Mouse (Mus musculus) cerebellum, postnatal 10 days (tissue): ENCODE measurements at regions not wholly inside any gene's neighbourhood (a gene's known extent, or its start where the extent isn't known, plus 50 kb on each side); places are given as distances from the start of the nearest gene placed in this dataset.

Experiments used
- DNase-seq, 2 experiments: peaks; one replicate each; pipeline ENCODE4 v3.0.0; 2021; ENCODE audit warnings: mixed read lengths in 2 of 2

DNA sequence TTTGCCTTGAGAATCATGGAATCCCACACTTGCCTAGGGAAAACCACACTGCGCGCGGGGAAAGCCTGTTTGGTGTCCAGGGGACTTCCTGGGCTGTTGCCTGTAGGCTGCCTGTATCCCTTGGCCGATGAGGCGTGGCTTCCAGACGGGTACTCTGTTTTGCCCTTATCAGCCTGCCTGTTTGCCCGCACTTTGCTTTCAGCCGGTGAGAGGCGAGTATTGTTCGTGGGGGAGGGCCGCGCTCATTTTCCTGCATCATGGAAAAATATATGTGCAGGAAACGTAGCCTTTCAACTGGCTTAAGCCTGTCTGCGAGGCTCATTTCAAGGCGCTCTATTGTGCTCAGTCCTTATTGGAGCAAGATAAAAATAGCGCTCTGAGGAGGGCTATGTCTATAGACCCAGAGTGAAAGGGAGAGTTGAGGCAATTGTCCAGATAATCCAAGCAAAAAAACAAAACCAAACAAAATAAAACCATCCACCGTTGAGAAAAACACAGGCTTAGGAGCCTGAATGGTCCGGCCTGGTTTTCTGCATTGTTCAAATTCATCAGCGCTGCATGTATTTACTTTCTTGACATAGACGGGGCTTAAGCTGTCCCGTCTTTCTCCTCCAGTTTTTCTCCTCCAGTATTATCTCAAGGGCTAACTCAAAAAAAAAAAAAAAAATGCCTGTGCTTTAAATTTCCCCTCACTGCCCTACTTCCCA, 67.9 kb downstream of the Klf5 start:
- DNase-seq, result no peak

DNA sequence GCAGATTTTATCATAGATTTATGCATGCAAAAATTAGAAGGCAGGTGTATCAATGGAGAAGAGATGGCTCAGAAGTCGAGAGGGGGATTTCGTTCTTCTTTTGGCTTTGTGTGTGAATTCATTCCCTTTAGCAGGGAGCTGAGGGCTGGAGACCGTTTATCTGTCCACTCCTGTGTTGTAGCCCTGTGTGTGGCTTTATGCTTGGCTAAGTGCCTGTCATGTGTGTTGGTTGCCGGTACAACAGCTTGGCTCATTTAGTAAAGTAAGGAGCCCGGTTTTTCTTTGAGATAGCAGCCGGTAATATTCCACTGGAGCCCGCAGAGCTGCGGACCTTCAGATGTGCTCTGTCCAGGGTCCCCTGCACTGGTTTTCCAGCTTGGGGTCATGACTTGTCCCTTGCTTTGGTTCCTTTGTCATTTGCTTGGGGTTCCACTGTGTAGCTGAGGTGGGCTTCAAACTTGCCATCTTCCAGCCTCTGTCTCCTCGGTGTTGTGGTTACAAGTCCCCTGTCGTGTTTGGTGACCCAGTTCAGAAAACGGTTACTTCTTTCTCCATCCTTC, 68.6 kb downstream of the Klf5 start:
- peak; percentile 13 for DNase-seq

GRCm38 (mm10) chr14:99369366-99369765, 70.9 kb downstream of the Klf5 start:
- DNase-seq, result peak in 1 of 2 experiments; percentile 16

DNA sequence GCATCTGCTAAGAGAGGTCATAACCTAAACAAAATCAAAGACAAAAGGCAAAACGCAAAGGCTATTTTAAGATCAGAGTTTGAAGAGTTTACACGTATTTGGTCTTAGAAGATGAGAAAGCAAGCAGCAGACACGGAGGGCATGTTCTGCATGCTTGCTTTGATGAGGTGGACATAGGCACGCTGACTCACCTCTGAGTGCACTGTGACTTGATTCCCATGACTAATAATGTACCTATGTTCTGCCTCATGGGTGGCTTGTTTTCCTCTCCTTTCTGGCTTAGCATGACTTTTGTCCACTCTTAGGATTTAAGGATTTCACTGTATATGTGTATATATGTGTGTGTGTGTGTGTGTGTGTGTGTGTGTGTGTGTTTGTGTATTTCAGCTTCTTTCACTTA, 75.2 kb downstream of the Klf5 start:
- DNase-seq, result no peak

DNA sequence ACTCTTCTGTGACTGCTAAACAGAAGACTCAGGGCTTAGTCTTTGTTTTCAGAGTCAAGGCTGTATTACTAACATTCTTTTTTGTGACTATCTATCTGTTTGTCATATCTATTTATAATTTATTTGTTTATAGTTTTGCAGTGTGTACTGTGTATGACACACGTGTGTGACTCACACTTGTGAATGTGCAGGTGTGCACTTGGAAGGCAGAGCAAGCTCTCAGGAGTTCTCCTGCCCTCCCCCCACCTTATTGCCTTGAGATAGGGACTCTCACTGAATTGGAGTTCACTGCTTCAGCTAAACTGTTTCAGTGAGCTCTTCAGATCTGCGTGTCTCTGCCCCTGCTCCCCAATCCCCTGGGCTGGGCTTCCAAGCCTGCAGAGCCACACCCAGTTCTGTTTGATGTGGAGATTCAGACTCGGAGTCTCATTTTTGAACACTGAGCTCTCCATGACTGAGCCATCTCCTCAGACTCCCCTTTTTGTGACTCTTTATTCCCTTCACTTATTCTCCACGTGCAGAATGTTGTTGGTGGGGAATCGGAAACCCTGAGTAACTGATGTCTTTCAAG, 76.6 kb downstream of the Klf5 start:
- DNase-seq, result no peak

DNA sequence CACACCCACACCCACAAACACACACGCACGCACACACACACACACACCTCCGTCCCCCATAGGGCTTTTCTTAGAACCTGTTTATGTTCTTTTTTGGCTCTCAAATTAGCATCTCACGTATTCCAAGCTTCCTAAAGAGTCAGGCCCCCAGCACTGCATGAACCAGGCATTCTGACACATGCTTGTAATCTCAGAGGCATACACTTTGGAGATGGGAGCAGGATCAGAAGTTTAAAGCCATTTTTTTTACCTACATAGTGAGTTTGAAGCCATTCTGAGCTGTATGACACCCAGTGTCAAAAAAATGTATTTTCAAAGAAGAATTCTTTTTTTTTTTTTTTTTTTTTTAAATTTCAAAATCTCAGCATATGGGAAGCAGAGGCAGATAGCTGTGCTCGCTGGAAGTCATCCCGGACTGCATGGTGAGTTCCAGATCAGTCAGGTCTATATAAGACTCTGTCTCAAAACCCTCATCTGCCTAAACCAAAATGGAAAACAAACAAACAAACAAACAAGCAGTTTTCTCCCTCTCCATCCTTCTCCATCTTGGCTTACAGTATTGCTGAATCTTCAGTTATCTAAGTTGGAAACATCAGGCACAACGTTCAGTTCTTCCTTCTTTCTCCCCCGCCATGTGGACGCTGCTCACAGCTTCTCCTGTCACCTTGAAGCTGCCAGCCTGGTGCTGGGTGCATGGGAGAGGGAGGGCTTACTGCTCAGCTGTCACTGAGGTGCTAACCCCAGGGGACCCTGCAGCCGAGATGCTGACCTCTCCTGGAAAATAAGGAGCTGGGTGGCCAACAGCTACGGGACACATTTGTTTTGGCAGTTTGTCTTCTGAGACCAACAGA, 78.4 kb downstream of the Klf5 start:
- DNase-seq, result no peak

DNA sequence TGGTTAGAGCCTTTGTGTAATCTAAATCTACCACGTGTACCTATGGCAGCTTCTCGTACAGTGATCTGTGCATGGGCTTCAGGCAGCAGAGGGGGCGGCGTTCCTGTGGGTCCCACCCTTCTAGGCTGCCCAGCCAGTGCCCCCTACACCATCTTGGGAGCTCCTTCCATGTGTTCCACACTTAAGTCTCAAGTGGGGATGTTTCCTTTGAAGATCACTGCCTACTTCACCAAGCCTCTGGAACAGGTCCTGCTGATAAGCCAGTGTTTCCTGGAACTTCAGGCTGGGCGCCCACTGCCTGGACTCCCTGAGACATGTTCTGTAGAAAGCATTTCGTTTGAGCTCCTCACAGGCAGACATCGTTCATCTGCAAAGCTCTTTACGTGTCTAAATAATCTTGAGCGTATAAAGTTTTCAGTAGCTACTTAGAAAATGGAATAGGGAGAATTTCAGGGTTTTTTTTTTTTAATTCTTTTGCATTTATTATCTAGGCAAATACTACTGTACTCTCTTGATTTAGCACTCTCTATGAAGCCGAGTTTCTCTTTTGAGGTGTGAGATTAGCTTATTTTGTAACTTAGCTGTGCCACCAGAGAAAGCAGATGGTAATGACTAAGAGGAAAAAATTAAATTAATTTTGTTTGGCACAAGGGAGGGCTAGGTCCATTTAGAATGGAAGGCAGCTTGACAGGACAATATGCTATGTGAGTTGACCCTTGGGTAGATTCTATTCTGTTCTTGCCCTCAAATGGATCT, 82.9 kb downstream of the Klf5 start:
- no peak for DNase-seq

- no peak for DNase-seq
These were observed 83.6 kb downstream of the Klf5 start for GRCm38 (mm10) chr14:99382051-99382450.

- DNase-seq, result no peak
These were observed 84.7 kb downstream of the Klf5 start for GRCm38 (mm10) chr14:99383170-99383569.

DNA sequence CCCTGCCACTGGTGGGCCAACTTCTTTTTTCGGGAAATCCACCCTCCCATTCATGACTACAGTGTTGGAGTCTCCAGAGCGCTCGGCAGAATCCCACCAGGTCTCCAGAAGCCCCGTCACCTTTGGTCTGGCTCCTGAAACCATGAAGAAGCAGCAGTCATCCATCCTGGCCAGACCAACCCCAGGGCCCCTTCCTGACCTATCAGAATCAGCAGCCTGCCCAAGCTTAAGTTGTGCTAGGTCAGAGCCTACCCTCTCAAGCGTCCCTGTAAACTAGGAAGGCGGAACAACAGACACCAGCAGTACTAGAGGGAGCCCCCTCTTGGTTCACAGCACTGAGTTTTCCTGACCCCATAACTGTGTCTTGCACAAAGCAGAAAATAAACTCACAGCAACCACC, 89.1 kb downstream of the Klf5 start:
- DNase-seq, result no peak

- DNase-seq, result no peak
These were observed 90.8 kb downstream of the Klf5 start for GRCm38 (mm10) chr14:99389306-99389705.

- no peak for DNase-seq
These were observed 93.2 kb downstream of the Klf5 start for GRCm38 (mm10) chr14:99391700-99392099.

- no peak for DNase-seq
These were observed 94.3 kb downstream of the Klf5 start for GRCm38 (mm10) chr14:99392813-99393212.

DNA sequence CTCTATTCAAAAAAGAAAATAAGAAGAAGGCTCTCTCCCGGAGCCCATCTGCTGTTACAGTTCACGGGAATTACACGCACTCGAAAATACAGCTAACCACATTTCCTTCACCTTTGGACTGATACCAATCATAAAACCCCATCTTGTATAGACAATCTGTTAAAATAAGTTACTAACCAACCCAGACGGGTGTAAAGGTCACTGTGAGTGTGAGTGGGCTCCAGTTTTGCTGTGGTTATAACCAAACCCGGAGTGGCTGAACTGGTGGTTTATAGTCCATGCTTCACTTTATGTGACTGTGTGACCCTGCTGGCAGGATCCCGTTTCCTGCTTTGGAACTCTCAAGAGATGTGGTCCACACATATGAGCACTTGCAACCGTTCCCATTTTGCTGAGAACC, 95.1 kb downstream of the Klf5 start:
- DNase-seq, result no peak

DNA sequence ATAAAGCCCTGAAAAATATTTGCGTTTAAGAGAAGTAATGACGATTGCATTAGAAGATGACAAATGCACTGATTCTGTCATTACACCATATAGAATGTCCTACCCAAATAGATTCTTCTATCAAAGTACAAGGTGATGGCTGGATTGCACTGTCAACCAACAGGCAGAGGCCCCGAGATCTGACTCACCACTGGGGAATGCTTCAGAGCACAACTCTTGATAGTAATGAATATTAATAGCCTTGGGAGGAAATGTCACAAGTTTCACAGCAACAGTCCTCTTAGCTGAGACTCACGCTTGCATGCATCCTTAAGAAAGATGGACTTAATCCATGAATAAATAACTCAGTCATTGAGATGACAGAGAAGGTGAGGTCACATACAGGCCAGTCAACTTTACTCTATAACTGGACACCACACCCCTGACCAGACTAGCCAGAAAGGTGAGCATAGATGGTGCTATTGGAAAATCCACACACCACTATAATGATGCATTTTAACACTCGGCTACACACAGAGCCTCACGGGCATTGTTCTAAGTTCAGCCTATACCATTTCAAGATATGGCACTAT, 104.8 kb downstream of the Klf5 start:
- DNase-seq, result no peak

DNA sequence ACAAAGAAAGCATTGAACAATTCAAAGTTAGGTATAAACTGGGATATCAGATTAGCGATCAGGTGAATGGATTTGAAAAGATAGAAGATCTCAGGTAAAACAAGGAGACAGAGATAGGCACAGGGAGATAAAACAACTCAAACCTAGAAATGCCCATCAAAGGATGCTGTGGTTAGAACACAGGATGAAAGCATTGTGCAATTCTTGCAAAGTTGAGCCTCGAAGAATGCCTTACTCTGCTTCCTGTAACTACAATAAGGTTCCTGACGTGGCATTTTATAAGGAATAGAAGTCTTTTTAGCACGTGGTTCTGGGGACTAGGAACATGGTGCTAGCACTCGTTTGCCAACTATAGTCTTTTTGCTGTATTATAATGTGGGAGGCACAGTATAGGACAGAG, 106.7 kb downstream of the Klf5 start:
- DNase-seq, result no peak

DNA sequence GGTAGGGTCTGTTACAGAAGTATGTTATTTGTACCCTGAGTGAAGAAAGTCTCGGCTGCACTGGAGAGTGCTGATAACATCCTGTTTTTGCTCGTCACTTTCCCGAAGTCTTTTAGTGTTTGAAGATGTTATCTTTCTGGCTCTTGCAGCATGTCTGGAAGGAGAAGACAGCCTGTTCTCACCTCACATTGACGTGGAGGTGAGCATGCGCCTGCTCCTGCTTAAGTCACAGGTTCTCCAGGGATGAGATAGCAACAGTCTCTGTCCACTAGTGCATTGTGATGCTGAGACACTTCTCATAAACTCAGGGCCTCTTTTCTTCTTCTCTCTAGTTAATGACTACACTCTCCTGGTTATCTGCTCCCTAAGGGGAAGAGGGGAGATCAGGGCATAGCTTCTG, 113.3 kb downstream of the Klf5 start:
- no peak for DNase-seq

DNA sequence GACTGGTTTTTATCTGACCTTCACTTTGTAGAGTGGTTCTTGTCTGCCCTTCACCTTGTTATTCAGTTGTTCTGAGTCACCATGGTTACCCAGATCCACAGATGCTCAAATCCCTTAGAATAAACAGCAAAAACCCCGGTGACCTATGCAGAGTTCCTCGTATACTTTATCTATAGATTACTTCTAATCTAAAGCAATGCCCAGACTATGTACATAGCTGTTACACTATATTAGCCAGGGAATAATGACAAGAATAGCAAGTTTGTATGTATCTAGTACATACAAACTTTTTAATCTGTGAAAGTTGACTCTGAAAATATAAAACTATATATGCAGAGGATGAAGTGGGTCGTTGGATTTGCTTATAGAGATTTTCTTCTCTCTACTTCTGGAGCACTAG, 117.7 kb downstream of the Klf5 start:
- no peak for DNase-seq

DNA sequence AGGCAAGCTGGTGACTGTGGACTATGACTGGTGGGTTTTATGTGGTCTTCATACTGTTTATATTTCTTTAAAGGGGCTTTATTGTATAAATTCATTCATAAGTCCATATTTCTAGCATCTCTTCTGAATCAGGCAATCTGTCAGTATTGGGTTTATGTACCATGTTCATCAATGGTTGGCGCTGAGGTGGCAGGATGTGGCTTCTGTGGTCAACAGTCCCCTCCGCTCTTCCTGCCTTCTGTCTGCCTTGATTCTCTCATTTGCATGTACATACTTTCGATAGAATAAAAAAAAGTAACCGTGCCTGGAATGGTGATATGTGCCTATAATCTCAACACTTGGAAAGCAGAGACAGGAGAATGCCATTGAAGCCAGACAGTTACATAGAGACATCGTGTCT, 120.5 kb downstream of the Klf5 start:
- DNase-seq, result no peak

DNA sequence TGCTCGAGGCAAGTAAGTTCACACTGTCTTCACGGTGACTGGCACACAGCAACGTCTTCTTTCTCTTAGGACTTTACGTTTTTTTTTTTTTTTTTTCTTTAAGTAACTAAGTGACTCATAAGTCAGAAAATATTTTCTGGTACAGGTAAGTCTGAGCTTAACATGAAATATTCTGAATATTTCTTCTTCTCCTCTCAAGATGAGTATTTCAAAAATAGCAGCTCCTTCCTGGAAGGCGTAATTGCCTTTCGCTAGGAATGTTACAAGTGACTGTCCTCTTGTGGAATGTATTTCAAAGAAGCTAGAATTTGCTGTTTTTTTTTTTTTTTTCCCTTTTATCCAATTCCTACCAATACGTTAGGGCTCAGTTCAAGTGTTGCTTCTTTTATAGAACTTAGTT, 124.8 kb downstream of the Klf5 start:
- DNase-seq, result no peak

DNA sequence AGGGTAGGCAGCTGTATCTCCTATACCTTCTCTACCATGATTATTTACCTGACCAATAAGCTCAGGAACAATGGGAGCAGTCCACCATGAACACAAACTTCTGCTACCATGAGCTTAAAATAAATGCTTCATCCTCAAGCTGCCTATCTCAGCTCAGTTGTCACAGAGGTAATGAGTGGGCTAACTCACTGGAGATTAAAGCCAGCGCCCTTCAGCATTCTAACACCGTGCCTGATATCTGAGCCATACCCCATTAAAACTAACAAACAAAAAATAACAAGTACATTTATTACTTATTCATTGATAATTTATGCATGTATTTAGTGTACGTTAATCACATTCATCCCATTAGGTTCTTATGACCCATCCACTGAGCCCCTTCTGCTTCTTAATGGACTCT, 128.6 kb downstream of the Klf5 start:
- DNase-seq, result no peak

- DNase-seq, result no peak
These were observed 131.8 kb downstream of the Klf5 start for GRCm38 (mm10) chr14:99430323-99430722.

GRCm38 (mm10) chr14:99431697-99432096, 133.2 kb downstream of the Klf5 start:
- DNase-seq, result no peak
